Mouse (Mus musculus) brain, embryonic 14.5 days (tissue): ENCODE measurements at regions not wholly inside any gene's neighbourhood (a gene's known extent, or its start where the extent isn't known, plus 50 kb on each side); places are given as distances from the start of the nearest gene placed in this dataset.
A peak's percentile ranks its signal among the peaks of the same experiment; 100 is the strongest.

ENCODE experiments used
- CTCF ChIP-seq: fragments of 200-500 bp; IDR thresholded peaks from 2 replicates; pipeline ENCODE4 v1.5.1; 2012; ENCODE audit warnings: inconsistent platforms, mild to moderate bottlenecking, moderate library complexity, borderline replicate concordance; ENCODE audit not compliant: insufficient read depth, insufficient read length; ENCODE audit errors: extremely low read depth
- POLR2A ChIP-seq: fragments of 200-500 bp; IDR thresholded peaks from 2 replicates; pipeline ENCODE4 v1.6.1; 2012; ENCODE audit warnings: mild to moderate bottlenecking, inconsistent platforms, borderline replicate concordance; ENCODE audit not compliant: poor library complexity, insufficient read depth, insufficient read length, severe bottlenecking; ENCODE audit errors: extremely low read depth

DNA sequence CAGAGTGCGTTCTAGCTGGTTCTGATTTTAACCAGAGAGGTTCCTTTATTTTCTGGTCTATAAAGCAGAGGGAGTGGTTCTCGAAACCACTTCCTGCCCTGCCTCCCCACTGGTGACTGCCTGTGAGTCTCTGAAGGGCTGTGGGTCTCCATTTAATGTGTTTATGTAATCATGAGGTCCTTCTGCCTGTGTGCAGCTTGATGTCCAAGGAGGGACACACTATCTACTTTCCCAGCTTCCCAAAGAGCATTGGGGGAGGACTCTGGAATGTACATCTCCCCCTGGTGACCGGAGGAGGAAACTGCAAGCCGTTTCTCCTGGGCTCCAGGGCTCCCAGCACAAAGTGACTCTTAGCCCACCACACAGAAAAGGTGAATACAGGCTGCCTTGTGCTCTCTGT, 90.8 kb downstream of the Lbh start:
- peak; percentile 73 for TF ChIP-seq CTCF
- TF ChIP-seq POLR2A, result no peak
